Mouse (Mus musculus) adrenal gland, postnatal 14 days (tissue): ENCODE measurements at regions not wholly inside any gene's neighbourhood (a gene's known extent, or its start where the extent isn't known, plus 50 kb on each side); places are given as distances from the start of the nearest gene placed in this dataset.

Source experiments
- DNase-seq: peaks from one replicate; pipeline ENCODE4 v3.0.0; 2021; ENCODE audit warnings: mixed read lengths

GRCm38 (mm10) chr9:90683319-90683718 lies 412.7 kb upstream of the Tbc1d2b start:
- DNase-seq: no peak

GRCm38 (mm10) chr9:90690066-90690465 lies 419.5 kb upstream of the Tbc1d2b start:
- DNase-seq: no peak

GRCm38 (mm10) chr9:90691137-90691536 lies 420.5 kb upstream of the Tbc1d2b start:
- DNase-seq: no peak

GRCm38 (mm10) chr9:90691676-90692661 lies 421.4 kb upstream of the Tbc1d2b start:
- DNase-seq: no peak

- no peak for DNase-seq
Measured at GRCm38 (mm10) chr9:90693031-90693671, 422.5 kb upstream of the Tbc1d2b start.

GRCm38 (mm10) chr9:90694051-90694645 lies 423.5 kb upstream of the Tbc1d2b start:
- DNase-seq: no peak

GRCm38 (mm10) chr9:90695693-90696092 lies 425.1 kb upstream of the Tbc1d2b start:
- DNase-seq: no peak

- no peak for DNase-seq
Measured at GRCm38 (mm10) chr9:90697279-90698000, 426.8 kb upstream of the Tbc1d2b start.

GRCm38 (mm10) chr9:90698439-90698838 lies 427.8 kb upstream of the Tbc1d2b start:
- no peak for DNase-seq

GRCm38 (mm10) chr9:90699064-90699463 lies 428.5 kb upstream of the Tbc1d2b start:
- DNase-seq: peak; percentile 9

- no peak for DNase-seq
Measured at GRCm38 (mm10) chr9:90700236-90701179, 429.9 kb upstream of the Tbc1d2b start.

GRCm38 (mm10) chr9:90701180-90701765 lies 430.7 kb upstream of the Tbc1d2b start:
- DNase-seq: no peak

GRCm38 (mm10) chr9:90713685-90714084 lies 443.1 kb upstream of the Tbc1d2b start:
- peak; percentile 20 for DNase-seq

GRCm38 (mm10) chr9:90731450-90731849 lies 460.8 kb upstream of the Tbc1d2b start:
- no peak for DNase-seq

GRCm38 (mm10) chr9:90757175-90757574 lies 486.6 kb upstream of the Tbc1d2b start:
- DNase-seq: no peak

- no peak for DNase-seq
Measured at GRCm38 (mm10) chr9:90774296-90774695, 503.7 kb upstream of the Tbc1d2b start.

- no peak for DNase-seq
Measured at GRCm38 (mm10) chr9:90789545-90789944, 518.9 kb upstream of the Tbc1d2b start.

- DNase-seq: no peak
Measured at GRCm38 (mm10) chr9:90791871-90792270, 521.3 kb upstream of the Tbc1d2b start.

GRCm38 (mm10) chr9:90816844-90817243 lies 545.4 kb upstream of the Zic4 start:
- DNase-seq: no peak

- no peak for DNase-seq
Measured at GRCm38 (mm10) chr9:90823574-90824280, 538.5 kb upstream of the Zic4 start.
